Comparison of ENCODE assay signal across 9 mouse cellular contexts in the genomic region with DNA sequence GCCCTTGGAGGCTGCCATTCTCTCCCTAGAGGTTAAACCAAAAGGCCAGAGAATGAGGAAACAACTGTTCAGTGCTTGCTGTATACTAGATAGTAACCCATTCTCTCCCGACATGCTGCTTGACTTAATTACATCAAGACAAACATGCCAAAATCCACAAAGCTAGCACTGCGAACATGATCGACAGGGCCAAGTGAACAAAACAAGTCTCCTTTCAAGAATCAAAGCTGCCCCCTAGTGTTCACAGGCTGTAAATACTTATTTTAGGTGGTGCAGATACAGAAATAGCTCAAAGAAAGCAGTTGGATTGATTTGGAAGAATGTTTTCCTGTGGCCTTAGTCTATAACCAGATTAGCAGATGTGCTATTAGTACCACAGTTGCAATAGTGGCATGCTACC. TPM values are rescaled to one million over a fixed set of nuclear protein-coding genes. Genes with fewer than 3 reads are reported as not detected.
DNase-seq lines count a peak whose midpoint lies in the region; TF ChIP-seq lines count a peak whose summit lies in the region.
"Had no signal": no experiment of that assay in that cellular context is flagged by ENCODE, and none has a peak within 500 bp of the region (broad histone marks: within the 10 kb centered on the region; RNA-seq: fewer than 3 reads in every experiment).

No protein-coding gene starts in this region.

- no peak overlapping the region for H3K4me2 ChIP-seq in myocyte (ENCODE audit: low read depth)
- H3K4me2 ChIP-seq: liver, embryonic 15.5 days had no signal

- H3K36me3 ChIP-seq in heart, adult 2 months (ENCODE audit: control insufficient read depth, insufficient read depth, low read length): peaks cover 6% of the 10 kb centered on the region; the same call in 1 of the 2 replicates
- peaks cover 13% of the 10 kb centered on the region for H3K36me3 ChIP-seq in myocyte (ENCODE audit: control insufficient read depth, insufficient read depth)

- H3K27me3 ChIP-seq in heart, adult 2 months (ENCODE audit: control insufficient read depth, insufficient read depth, low read length): no peaks in the 10 kb centered on the region
- no peaks in the 10 kb centered on the region for H3K27me3 ChIP-seq in myocyte (ENCODE audit: control insufficient read depth, insufficient read depth, insufficient read length)
- H3K27me3 ChIP-seq: liver, embryonic 15.5 days had no signal

- no peak overlapping the region for H3ac ChIP-seq in myocyte (ENCODE audit: control insufficient read depth, insufficient read length)

- no peak for DNase-seq in heart, adult 2 months
- no peak for DNase-seq in heart, postnatal 25 days (ENCODE audit: low spot score)
- peak; percentile 45 to 50 for DNase-seq in B cell, adult 2 months
- peak; percentile 42 for DNase-seq in T-cell, adult 2 months (ENCODE audit: low spot score)
- peak; percentile 5 for DNase-seq in fat pad, adult 2 months (ENCODE audit: extremely low read depth, low read depth, low spot score)
- DNase-seq in kidney, postnatal 14 days: peak; percentile 51
- DNase-seq in ovary, postnatal 10 days (ENCODE audit: low spot score): no peak

- 42% methylated on average over 3 of the region's 3 CpGs for WGBS in heart, adult 2 months

- intact Hi-C loops in heart, adult 2 months (cut with DNase I): no loop called here
- intact Hi-C loops in heart, postnatal 25 days (cut with DNase I): no loop called here

- no peak overlapping the region for H3K4me3 ChIP-seq in heart, adult 2 months
- no peak overlapping the region for H3K4me3 ChIP-seq in myocyte
- H3K4me3 ChIP-seq: liver, embryonic 15.5 days had no signal

- TF ChIP-seq CTCF in heart, adult 2 months (IDR thresholded peaks at IDR 0.05): peak; percentile 65

- peak overlapping the region; percentile 7; the same call in 1 of the 2 replicates for H3K27ac ChIP-seq in heart, adult 2 months
- H3K27ac ChIP-seq: liver, embryonic 15.5 days had no signal

- no peaks in the 10 kb centered on the region for H3K79me2 ChIP-seq in heart, adult 2 months (replicated peaks; ENCODE audit: control insufficient read depth, insufficient read depth, low read length)
- no peaks in the 10 kb centered on the region for H3K79me2 ChIP-seq in myocyte (ENCODE audit: control insufficient read depth, insufficient read depth)

- TF ChIP-seq POLR2A in heart, adult 2 months (IDR thresholded peaks at IDR 0.05; ENCODE audit: insufficient read depth, low read depth, low read length): no peak
- TF ChIP-seq POLR2A in myocyte (IDR thresholded peaks at IDR 0.05; ENCODE audit: insufficient read length, low read depth): no peak

- H3K4me1 ChIP-seq in heart, adult 2 months (ENCODE audit: control insufficient read depth, insufficient read depth, low read length): peaks cover 3% of the 10 kb centered on the region
- H3K4me1 ChIP-seq: liver, embryonic 15.5 days had no signal

- H3K9ac ChIP-seq in heart, adult 2 months (ENCODE audit: low read depth, low read length): no peak overlapping the region
- H3K9ac ChIP-seq: liver, embryonic 15.5 days had no signal

- no peak for TF ChIP-seq EP300 in heart, adult 2 months (IDR thresholded peaks at IDR 0.05; ENCODE audit: insufficient read depth, low read depth, low read length)

TF ChIP-seq in myocyte, 11 proteins besides CTCF, POLR2A, EP300 and RAD21:
- no peak for TF ChIP-seq TCF3 (IDR thresholded peaks at IDR 0.05; ENCODE audit: insufficient read length, low read depth)
- TF ChIP-seq REST (IDR thresholded peaks at IDR 0.05; ENCODE audit: insufficient read depth, insufficient read length): no peak
- TF ChIP-seq USF1 (IDR thresholded peaks at IDR 0.05; ENCODE audit: low read depth): no peak
- no peak for TF ChIP-seq MAX (IDR thresholded peaks at IDR 0.05; ENCODE audit: low read depth)
- peak; percentile 55 to 79 (median 67) for TF ChIP-seq MYOD1 (IDR thresholded peaks at IDR 0.05; ENCODE audit: control insufficient read depth in 1 of 3, insufficient read length in 2 of 3, low read depth in 2 of 3)
- TF ChIP-seq CEBPB (IDR thresholded peaks at IDR 0.05; ENCODE audit: insufficient read depth, poor library complexity, severe bottlenecking): no peak
- no peak for TF ChIP-seq SRF (IDR thresholded peaks at IDR 0.05; ENCODE audit: control insufficient read depth, insufficient read length, low read depth)

RNA-seq across cellular contexts. Expression of a gene that starts 44.3 kb away (rescaled TPM):
- not detected for total RNA-seq in heart, adult 2 months (2021)
- 0.06 and 0.16 TPM in 2 replicates for polyA plus RNA-seq in heart, adult 2 months (2012; rRNA removed)
- total RNA-seq in heart, postnatal 25 days (2021): not detected
- polyA plus RNA-seq in myocyte (2012; fragmentation: generic; extraction: Trizol): 0.13 TPM

Comparison
In these comparisons a context has a peak if more than half of its experiments do, and no peak if none do; other contexts are left out.
1. DNase-seq: peak in B cell, adult 2 months (2 of 2), T-cell, adult 2 months (single experiment), fat pad, adult 2 months (single experiment) and kidney, postnatal 14 days (single experiment); none in heart, adult 2 months (0 of 2), heart, postnatal 25 days (single experiment) and ovary, postnatal 10 days (single experiment).